Mouse (Mus musculus): ENCODE data around the gene Rbm38. TPM values are rescaled to one million over a fixed set of nuclear protein-coding genes. Genes with fewer than 3 reads are reported as not detected.

Rbm38 gene
- total RNA-seq, 2 experiments from 2014 or later, result 114 to 119 TPM

DNA sequence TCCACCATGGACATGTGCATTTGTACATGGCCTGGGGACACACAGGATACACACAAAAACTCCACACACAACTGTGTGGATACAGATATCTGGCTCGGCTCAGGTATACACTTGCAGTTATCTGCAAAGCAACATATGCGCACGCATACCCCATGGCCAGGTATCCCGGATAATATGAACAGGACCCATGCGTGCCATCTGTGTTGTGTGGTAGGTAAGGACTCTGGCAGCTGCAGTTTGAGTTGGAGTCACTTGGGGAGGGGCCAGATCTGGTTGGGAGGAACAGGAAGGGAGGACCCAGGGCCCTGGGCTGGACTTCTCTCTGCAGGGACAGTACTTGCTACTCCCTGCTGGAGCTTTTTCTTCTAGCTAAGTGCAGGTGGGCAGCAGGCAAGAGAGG is 15.4 kb downstream of the Rbm38 start:
- DNase-seq (ENCODE audit: low spot score in 2 of 2), result no peak

DNA sequence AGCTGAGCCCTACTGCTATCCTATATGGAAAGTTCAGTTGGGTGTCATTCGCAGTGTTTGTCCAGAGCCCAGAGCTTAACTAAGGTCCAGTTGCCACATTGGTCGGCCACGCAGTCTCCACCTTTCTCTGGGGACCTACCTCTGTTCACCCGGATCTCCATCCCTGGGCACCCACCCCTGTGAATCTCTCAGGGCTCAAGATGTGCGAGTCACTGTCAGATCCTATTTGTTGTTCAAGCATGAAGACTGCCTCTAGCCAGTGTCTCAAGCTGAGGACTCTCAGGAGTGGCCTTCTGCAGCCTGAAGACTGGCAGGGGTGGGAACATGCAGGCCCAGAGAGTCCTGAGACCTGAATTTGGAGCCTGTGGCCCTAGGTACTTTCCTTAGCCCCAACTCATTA is 15.8 kb downstream of the Rbm38 start:
- DNase-seq (ENCODE audit: low spot score in 2 of 2), result no peak

DNA sequence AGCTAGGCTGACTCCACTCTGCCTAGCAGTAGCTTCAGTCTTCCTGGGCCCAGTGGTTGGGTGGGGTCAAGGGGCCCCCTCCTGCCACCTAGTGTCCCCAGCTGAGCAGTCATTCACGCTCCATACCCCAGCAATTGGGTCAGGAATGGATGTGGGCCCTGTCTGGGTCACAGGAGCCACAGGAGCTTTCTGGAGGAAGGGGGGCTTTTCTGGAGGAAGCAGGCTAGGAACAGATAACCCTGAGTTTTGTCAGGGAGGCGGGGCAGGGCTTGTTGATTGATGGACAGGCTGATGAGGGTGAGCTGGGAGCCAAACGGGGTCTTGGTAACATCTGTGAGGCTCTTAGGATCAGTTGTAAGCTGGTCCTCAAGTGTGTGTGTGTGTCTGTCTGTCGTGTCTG is 16.3 kb downstream of the Rbm38 start:
- no peak for DNase-seq (ENCODE audit: low spot score in 2 of 2)

DNA sequence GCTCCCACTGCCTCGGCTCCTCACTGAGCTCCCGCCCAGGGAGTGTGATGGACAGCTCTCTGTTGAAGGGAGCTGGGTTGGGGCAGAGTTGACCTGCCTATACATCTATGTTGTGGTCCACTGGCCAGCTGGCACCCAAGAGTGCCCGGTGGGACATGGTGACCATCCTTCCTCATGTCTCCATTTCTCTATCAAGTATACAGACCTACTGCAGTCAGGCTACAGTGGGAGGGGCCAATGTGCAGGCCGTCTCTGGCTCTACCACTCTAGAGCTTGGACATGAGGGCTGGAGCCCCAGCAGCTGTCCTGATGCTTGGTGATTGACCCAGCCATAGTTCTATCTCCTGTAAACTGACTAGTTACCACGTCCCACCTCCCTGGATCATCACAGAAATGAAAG is 17.0 kb downstream of the Rbm38 start:
- no peak for DNase-seq (ENCODE audit: low spot score in 2 of 2)

DNA sequence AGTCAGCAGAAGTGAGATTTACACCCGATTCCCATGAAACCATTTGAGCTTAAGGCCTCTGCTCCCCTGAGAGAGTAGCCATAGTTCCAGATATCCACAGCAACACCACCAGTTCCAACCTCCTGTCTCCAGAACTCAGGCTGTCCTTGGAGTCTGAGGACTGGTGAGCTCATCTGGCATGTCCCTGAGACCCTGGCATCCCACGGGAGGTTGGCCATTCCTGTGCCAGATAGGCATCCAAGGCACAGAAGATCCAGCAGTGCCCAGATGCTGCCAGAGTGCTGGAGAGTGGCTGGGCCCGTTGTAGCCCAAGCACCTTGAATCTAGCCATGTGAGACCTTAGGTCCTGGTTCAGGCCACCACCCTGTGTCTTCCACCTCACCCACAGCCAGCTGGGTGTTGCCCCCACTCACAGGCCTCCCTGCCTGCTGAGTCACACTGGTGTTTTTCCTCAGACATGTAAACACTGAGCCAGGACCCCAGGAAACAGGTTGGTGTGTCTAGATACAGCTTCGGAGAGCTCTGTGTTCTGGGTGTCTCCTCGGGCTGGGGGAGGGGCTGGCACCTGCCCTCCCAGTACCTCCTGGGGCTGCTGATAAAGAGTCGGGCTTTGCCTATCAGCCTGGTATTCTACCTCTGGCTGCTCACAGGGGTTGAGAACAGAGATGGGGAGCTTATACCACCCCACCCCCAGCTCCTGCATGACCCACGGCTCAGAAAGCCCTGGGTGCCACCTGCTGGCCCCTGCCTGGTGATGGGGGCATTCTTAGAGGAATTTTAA is 17.7 kb downstream of the Rbm38 start:
- no peak for DNase-seq (ENCODE audit: low spot score in 2 of 2)

DNA sequence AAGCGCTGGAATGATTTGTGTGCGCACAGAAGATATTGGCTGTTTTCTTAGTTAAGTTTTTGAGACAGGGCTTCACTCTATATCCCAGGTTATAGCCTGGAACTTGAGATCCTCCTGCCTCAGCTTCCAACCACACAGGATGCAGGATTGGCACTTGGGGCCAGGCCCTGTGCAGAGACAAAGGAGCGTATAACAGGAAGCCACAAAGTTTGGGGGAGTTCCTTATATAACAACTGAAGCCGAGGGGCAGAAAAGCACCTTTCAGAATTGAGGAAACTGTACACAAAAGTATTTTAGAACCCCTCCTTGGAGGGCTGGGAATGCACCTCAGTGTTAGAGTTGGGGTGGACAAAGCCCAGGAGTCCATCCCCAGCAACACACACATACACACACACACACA is 18.7 kb downstream of the Rbm38 start:
- DNase-seq (ENCODE audit: low spot score in 2 of 2), result no peak

DNA sequence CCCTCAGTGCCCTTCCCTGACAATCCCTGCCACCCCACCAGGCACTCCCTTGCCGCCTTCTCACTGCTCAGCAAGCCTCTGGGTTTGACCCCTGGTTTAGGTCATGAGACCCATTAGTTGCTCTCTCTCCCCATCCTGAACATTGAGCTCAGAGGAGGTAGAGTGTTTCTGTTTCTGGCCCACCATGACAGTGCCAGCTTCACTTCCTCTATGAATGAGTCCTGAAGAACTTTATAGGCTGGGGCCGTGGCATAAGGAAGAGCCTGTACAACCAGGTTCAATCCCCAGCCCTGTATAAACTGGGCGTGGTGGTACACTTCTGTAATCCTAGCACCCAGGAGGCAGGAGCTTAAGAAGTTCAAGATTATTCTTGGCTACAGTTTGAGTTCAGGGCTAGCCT is 20.5 kb downstream of the Rbm38 start:
- no peak for DNase-seq (ENCODE audit: low spot score in 2 of 2)

DNA sequence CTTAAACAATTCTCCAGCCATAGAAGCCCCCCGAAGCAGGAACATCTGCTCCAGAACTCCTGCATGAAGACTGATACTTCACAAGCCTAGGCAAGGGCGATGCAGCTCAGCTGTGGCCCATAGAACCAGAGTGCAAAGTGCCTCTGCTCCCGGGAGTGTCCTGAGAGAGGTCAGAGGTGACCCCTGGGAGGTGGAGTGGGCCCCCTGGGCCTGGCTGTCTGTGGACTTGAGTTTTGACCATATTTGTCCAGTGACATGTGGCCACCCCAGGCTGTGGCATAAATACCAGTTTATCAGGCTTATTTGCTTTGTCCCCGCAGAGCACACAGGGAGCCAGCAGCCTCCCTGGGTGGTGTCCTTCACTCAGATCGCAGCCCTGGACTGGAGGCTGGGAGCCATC is 20.9 kb downstream of the Rbm38 start:
- DNase-seq (ENCODE audit: low spot score in 2 of 2), result no peak

DNA sequence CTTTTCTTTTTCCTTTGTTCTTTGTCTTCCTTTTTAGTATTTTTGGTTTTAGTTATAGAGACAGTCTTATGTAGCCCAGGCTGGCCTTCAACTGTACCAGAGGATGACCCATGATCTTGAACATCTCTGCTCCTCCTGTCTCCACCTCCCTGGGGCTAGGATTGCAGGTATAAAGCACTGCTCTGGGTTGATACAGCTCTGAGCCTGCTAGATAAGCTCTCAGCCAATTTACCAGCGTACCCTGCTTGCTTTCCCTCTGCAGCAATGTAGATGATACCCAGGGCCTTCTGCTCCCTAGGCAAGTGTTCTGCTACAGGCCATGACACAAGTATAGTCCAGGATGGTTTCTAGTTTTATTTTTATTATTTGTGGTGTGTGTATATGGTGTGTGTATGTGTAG is 21.6 kb downstream of the Rbm38 start:
- no peak for DNase-seq (ENCODE audit: low spot score in 2 of 2)

DNA sequence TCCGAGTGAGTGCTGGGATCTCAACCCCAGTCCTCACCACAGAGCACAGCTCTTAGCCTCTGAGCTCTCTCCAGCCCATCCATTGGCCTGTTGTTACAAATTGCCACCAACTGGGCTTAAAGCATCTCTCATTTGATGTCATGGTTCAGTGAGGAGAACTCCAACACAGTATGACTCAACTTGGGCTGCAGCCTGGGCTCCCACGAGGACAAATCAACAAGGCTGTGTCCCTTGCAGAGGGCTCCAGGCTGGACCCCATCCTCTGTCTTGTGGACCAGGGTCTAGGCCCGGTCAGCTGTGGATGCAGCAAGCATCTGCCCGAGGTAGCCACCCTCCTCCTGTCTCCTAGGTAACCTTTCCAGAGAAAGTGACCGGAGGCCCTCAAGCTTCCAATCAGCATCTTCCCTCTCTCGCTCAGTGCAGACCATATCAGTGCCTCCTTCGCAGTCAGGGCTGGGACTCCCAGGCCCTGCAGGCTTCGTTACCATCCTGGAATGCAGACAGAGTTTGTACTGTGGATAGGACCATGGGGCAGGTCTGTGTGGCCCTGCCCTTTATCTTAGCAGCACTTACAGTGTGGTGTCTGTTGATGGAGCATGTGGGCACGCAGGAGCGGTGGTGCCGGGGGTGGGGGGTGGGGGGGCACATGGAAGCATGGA is 22.3 kb downstream of the Rbm38 start:
- DNase-seq (ENCODE audit: low spot score in 2 of 2), result no peak

DNA sequence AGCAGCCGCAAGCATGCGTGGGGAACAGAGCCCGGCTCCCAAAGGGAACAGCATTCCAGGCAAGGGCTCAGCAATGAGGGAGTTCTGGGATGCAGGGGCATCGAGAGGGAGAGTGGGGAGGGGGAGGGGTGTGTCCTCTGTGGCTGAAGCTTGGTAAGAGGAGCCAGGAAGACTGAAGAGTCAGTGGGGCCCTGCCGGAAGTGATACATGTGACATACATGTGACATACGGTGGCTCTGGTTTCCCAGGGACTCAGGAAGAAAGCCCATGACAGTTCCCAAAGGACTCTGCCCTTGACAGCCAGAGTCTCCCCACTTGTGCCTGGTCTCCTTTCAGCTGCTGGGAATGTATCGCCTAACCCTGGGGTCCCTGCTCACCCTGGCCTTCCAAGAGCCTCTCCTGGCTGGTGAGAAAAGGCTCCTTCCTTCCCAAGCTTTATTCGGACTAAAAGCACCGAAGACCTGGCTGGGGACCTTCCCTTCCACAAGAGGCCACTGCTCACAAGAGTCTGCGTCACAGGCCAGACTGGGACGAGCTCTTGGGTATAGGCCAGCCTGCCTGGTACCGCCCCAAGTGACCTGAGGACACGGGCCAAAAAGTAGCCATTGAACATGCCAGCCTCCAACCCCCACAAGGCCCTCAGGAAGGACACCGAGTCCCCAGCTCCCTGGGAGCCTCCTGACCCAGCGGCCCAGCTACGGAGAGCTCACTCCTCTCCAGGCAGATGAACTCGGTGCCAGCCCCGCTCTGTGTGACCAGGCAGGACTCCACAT is 24.1 kb downstream of the Rbm38 start:
- DNase-seq (ENCODE audit: low spot score in 2 of 2), result no peak

DNA sequence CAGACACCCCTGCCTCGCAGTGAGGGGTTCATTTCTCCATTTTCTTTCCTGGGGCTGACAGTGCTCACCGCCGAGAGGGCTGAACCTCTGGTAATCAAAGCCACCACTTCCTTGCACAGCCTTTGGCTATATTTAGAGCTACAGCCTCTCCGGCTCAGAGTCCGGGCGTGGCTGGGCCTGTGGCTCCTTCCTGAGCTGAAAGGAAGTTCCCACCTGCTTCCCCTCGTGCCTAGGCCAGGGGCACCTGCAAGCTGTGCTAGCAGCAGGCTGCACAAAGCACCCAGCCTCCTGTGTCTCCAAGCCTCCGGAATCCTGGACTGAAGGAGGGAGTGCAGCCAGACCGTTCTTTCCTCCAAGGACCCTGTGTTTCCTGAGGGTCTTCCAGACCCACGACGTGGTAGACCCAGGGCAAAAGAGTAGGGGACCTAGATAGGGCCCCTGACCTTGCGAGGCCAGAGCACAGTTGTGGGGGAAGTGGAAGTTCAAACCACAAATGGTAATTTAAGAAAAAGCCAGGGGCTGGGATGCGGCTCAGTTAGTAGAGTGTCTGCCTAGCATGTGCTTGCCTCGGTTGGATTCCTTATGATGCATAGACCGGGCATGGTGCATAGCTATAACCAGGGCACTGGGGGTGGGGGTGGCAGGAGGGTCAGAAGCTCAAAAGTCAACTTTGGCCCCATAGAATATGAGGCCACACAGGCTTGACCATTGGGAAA is 26.4 kb downstream of the Rbm38 start:
- DNase-seq (ENCODE audit: low spot score in 2 of 2), result no peak

DNA sequence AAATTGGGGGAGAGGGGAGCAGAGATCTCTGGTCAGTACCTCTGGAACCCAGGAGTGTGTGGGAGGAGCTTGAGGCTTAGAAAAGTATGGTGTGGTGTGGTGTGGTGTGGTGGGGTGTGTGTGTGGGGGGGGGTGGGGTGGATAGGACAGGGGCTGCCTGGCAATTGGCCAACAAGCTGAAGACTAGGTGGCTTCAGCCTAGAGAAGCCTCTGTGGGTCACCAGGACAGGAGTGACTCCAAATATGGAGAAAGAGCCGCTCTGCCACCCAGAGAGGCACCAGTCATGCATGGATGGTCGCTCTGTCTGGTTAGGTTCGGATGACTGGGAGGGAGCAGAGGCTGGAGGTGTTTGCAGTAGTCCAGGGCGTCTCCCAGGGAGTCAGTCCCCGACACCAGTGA is 27.2 kb downstream of the Rbm38 start:
- no peak for DNase-seq (ENCODE audit: low spot score in 2 of 2)

DNA sequence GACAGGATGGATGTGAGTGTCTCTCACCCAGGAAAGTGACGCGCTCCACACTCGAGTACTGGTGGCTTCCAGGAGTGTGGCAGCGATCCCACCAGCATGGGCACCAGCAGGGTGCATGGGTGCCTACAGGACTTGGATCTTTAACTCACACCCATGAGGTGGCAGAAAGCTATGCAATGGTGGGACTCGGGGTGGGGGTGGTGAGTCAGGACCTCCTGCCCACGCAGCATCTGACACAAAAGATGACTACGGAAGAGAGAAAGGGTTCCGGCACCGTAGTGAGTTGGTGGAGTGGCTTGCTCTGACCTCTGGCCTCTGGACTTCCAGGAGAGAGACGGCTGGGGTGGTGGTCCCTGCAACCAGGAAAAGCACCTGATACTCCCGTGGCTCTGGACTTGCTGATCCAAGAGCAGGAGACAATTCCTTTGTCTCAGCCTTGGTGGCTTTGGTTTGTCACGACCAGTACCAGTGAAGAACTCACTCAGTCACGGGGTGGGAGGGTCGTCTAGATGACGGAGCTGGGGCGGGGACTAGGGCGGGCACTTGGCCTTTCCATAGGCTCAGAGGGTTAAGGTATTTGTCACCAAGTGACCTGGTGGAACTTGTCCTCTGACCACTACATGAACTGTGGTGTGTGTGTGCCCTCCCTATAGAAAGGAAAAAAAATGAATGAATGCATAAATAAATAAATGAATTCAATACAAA is 27.9 kb downstream of the Rbm38 start:
- DNase-seq (ENCODE audit: low spot score in 2 of 2), result no peak

DNA sequence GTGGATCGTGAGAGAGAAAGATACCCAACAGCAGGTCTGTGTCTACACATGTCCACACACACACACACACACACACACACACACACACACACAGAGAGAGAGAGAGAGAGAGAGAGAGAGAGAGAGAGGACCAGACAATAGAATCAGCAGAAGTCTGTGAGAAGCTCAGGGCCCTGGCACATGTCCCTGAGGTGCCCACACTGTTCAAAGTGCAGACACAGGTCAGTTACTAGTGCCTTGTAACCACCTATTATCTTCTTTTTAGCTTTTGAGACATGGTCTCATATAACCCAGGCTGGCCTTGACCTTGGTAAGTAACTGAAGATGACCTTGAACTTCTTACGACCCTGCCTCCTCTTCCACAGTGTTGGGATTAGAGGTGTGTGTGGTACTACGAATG is 28.9 kb downstream of the Rbm38 start:
- DNase-seq (ENCODE audit: low spot score in 2 of 2), result no peak

DNA sequence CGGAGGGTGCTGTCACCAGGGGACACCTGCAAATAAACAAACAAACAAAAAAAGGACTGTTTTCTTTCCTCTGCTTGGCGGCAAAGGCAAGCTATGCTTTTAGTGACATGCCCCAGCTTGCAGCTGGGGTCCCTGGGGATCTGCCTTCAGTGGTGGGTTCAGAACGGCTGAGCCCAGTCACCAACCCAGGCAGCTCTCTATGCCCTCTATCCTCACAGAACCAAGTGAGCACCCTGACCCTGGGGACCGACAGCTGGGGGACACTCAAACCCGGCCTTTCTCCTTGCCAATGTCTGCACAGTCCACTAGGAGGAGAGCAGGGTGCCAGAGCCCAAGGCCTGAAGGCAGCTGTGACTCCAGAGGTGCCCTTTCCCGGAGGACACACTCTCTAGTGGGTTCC is 29.5 kb downstream of the Rbm38 start:
- DNase-seq (ENCODE audit: low spot score in 2 of 2), result no peak

DNA sequence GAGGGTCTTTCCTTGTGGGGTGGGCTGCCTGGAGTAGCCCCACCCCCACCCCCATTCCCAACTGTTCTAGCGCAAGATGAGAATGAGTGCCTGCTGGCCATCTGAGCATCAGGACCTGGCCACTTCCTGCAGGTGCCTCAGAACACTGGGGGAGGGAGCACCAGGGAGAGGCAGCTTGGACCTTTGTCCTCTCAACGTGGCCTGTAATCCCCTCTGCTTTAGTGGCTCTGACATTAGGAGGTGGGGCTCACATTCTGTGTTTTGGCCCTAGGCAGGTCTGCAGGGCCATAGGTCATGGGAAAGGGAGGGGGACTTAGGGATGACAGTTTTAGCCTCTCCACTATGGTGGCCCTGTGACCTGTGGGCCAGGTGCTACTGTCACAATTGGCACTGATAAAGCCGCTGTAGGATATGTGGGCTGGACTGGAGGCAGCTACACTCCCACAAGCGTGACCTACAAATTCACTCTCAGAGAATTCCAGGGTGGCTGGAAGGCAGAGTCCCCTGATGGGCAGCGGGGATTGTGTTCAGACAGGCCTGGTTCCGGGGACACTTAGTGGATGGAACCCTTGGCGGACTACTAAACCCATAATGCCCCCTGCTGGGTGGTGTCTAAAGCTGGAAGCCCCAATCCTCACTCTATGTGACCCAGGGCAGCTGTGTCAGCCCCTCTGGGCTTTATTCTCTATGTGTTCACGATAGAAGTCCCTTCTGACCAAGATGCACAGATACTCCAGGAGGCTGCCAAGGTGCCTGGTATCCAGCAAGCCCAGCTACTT is 30.5 kb downstream of the Rbm38 start:
- no peak for DNase-seq (ENCODE audit: low spot score in 2 of 2)

DNA sequence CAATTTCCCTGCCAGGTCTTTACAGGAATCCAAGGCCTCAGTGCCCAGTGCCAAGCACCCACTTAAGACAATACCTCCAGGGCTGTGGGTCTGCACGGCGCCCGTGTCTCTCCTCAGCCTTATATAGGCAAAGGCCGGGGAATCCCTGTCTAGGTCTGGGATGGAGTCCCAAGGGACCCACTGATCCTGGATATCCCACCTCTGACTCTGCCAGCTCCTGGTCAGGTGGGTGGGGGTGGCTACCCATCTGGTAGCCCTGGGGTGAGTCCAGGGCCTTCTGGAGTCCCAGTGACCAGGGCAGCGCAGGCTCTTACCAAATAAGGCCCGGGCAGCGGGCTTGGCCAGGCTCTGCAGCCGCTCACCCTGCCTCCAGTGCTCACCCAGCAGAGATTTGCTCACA is 32.6 kb downstream of the Rbm38 start:
- DNase-seq (ENCODE audit: low spot score in 2 of 2), result no peak

DNA sequence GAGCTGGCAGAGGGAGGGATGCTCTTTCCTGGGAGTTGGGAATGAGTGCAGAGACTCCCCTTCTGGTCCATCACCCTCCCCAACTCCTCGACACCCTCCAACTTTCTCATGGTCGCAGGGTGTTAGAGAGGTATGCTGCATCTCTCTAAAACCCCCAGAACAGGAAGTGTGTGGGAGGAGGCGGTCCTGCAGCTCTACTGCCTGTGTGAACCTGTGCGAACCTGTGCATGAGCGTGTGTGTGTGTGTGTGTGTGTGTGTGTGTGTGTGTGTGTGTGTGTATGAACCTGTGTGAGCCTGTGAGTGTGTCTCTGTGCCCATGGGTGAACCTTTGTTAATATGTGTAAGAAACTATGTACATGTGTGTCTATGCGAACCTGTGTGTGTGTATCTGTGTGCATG is 33.5 kb downstream of the Rbm38 start:
- DNase-seq (ENCODE audit: low spot score in 2 of 2), result no peak

DNA sequence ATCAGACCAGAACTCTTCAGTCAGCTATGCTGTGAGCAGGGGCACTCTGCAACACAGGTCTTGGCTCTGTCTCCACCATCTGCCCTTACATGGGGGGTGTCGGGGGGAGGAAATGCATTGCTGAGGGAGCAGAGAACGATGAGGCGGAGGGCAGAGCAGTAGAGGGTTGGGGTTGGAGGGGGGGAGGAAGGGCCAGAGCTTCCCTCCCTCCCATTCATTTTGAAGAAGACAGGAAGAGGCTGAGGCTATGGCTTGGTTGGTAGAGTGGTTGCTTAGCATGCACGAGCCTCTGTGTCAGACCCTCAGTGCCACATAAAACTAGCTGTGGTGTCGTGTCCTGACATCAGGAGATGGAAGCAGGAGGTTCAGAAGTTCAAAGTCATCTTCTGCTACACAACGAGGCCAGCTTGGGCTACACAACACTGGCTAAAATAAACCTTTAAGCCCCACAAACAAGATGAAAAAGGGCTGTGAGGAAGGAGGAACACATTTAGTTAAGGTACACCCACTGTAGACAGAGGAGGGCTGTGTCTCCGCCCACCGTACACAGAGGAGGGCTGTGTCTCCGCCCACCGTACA is 36.1 kb downstream of the Rbm38 start:
- no peak for DNase-seq (ENCODE audit: low spot score in 2 of 2)

All from gastrocnemius, postnatal 4 days (tissue).